Mouse (Mus musculus): ENCODE measurements around the gene Gpatch1.
"Not testable (repeated sequence)": the region's sequence is repeated elsewhere in the genome, so short reads cannot be mapped to it uniquely, and the experiment has no call there.

Gene Gpatch1

DNA sequence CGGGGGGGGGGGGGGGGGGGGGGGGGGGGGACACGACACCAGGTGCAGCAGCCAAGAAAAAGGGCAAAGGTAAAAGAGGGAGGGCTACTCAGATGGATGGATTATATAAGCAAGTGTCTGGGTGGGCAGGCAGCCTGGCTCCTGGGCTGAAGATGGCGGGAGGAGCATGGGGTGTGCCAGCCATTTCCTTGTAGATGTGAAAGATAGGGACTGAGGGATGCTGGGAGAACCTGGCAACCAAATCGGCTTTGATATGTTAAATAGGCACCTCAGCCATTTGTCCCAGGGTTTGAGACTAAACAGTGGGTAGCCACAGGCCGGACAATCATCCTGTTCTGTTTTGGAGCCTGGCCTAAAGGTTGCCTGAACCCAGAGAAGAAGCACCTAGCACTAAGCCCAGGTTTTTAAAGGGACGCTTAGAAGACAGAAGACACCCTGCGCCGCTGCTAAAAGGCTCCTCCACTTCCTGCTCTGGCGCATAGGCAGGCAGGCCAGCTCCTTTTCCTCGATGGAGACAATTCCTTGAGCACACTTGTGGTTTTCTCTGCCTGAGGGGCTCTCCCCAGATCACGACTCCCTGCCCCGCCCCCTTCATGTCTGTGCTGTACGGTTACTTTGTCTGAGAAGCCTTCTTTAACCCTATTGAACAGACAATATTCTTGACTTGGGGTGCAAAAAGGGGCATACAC lies 4.6 kb upstream of the Gpatch1 start:
- no peak for DNase-seq (ENCODE audit: low spot score in 2 of 2)

DNA sequence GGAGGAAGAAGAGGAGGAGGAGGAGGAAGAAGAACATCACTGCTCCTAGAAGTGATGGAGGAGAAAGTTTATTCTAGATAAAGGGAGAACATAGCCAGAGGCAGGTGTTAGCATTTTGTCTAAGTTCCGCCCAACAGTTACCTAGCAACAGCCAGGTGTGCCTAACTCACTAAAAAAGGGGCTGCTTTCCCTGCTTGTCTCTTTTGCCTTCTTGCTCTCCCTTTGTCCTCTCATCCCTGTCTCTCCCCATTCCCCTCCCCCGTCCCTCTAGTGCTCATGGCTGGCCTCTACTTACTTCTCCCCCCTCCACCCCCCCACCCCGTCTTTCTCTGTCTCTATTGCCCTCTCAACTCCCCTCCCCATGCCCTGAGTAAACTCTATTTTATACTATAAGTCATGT lies 3.9 kb upstream of the Gpatch1 start:
- DNase-seq (ENCODE audit: low spot score in 2 of 2) = no peak

DNA sequence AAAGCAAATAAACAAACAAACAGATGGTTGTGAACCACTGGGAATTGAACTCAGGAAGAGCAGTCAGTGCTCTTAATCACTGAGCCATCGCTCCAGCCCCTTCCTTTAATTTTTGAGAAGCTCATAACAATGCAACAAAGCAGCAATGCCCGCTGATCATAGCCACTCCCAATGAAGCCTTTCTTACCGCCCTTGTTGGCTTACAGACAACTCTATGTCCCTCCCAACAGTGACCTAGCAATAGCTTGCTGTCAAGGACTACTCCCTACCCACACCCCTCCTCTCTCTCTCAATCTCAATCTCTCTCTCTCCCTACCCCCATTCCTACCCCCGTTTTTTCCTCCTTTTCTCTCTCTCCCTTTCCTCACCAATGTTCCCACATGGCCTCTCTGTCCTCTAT lies 1.5 kb upstream of the Gpatch1 start:
- no peak for DNase-seq (ENCODE audit: low spot score in 2 of 2)

DNA sequence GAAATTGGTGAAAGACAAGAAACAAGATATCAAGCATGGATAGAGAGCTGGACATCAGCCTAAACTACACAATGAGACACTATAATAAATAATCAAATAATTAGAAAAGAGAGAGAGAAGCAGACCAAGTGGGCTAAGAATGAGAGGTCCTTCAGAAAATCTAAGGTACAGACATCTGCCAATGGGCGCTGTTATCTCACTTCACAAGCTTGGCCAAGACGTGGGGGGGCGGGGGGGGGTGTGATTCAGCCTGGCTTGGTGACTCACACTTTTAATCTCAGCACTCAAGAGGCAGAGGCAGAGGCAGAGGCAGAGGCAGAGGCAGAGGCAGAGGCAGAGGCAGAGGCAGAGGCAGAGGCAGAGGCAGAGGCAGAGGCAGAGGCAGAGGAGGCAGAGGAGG lies 981 bp upstream of the Gpatch1 start:
- not testable (repeated sequence) for DNase-seq (ENCODE audit: low spot score in 2 of 2)

DNA sequence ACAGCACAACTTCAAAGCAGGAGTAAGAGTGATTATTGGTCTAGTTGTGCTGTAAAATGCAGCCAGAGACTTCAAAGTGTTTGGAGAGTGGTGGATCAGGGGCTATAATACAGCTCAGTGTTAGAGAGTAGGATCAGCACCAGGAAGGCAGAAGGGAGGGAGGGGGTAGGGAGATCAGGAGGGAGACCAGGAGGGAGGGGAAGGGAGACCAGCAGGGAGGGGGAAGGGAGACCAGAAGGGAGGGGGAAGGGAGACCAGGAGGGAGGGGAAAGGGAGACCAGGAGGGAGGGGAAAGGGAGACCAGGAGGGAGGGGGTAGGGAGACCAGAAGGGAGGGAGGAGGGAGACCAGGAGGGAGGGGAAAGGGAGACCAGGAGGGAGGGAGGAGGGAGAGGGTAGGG lies 4.1 kb downstream of the Gpatch1 start:
- DNase-seq (ENCODE audit: low spot score in 2 of 2) = no peak

DNA sequence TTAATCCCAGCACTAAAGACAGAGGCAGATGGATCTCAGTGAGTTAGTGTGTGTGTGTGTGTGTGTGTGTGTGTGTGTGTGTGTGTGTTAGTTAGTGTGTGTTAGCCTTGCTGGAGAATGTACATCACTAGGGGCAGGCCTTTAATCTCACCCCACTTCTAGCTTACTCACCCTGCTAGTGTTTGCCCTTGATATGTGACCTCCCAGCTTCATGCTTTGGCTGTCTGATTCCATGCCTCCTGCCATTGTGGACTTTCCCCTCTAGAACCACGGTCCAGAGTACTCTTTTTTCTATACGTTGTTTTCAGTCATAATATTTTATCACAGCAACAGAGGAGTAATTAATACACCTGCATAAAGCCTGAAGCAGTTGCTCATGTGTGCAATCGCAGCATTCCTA lies 7.0 kb downstream of the Gpatch1 start:
- DNase-seq (ENCODE audit: low spot score in 2 of 2) = no peak

DNA sequence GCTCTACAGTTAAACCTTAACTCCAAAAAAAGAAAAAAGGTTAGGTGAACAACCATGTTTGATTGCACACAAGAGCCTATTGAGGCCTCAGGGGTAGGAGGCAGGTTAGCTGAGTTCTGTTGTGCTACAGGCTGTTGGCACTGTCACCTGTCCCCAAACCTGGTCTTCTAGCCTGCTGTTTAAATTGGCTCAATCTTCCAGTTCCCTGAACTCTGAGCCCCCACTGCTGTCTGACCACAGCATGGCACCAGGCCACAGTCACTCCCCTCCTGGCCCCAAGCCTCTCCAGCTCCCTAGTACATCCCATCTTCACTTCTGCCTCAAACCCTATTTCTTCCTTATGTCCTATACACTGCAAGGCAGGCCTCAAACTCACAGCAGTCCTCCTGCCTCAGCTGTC lies 17.4 kb downstream of the Gpatch1 start:
- no peak for DNase-seq (ENCODE audit: low spot score in 2 of 2)

DNA sequence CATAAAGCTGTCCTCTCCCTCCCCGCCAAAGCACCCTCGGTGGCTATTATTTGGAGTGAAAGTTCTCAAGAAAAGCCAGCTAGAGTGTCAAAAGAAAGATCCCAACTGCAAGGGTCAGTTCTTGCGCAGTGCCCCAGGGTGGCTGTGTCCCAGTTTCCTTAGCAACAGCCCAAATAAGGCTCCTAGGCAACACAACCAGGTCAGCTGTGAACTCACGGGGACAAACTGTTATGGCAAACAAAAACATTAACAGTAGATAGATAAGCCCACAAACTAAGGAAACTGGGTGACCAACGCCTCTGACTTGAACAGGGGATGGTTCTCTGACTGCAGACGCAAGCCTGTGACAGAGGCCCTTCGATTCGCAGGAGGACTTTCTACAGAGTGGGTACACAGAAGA lies 18.6 kb downstream of the Gpatch1 start:
- DNase-seq (ENCODE audit: low spot score in 2 of 2) = peak in 1 of 2 experiments; percentile 16

DNA sequence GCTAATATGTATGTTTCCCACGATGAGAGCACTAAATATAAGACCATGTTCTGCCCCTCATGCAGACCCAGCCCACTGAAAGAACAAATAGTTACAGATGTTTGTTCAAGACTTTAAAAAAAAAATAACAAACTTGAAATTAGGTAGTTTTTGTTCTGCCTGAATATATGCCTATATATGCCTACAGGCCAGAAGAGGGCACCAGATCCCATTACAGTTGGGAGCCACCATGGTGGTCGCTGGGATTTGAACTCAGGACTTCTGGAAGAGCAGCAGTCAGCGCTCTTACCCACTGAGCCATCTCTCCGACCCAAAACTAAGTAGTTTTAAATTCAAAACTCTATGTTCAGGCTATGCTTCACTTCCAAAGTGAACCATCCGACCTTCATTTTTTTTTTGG lies 20.4 kb downstream of the Gpatch1 start:
- DNase-seq (ENCODE audit: low spot score in 2 of 2) = no peak

DNA sequence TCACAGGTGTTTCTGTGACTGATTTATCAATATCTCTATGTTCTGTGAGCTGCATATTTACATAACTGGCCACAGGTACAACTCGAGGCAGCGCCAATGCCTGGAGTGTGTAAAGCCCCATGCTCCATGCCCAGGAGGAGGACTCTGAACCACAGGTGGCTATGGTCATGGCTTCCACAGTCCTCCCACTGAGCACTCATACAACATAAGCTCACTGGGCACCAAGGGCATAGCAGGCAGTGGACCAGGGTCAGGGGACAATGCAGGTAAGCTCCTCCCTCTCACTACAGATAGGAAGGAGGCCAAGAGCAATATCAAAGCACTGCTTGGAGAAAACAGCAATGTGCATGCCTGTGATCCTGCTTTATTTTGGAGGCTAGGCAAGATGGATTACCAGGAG lies 22.6 kb downstream of the Gpatch1 start:
- no peak for DNase-seq (ENCODE audit: low spot score in 2 of 2)

DNA sequence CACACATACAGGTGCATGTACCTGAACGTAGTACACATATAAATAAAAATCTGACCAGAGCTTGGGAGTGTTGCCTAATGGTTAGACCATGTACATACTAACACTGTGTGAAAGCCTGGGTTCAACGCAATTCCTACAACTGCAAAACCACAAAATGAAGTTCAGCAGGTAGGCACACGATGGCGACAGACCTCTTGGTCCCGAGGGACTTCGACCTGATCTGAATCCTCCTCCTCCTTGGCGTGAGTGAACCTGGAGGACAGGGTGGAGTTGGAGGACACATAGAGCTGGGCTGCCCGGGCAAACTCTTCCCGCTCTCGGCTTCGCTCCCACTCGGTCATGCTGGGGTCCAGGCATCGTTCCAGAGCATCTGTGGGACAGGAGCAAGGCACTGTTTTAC lies 24.8 kb downstream of the Gpatch1 start:
- DNase-seq (ENCODE audit: low spot score in 2 of 2) = no peak

DNA sequence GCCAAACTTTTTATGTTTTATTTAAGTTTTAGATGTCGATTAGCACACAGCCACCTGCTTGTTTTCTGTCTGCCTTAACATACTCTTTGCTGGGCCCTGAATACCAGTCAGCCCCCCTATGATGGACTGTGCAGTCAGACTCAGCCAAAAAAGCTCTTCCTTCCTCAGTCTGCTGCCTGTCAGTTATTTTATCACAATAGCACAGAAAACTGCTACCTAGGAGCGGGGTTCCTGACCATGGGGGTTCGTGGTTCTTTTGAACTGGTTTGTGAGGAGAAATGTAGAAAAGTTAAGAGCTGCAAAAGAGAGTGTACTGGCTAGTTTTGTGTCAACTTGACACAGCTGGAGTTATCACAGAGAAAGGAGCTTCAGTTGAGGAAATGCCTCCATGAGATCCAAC lies 39.3 kb downstream of the Gpatch1 start:
- no peak for DNase-seq (ENCODE audit: low spot score in 2 of 2)

DNA sequence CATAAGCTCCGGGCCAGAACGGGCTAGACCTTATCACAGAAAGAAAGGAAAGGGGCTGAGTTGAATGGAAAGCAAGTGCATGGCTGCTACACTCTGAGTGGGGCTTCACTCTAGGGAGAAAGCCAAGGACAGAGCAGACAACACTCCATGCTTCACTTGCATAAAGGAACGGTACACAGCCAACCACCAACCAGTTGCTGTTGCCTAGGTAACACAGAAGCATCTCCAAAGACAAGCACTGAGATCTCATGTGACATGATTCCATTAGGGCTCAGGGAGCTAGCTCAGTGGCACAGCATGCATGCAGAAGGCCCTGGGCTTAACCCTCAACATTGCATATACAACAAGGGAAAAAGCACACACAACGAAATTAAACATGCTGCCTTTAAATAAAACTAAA lies 40.8 kb downstream of the Gpatch1 start:
- no peak for DNase-seq (ENCODE audit: low spot score in 2 of 2)

DNA sequence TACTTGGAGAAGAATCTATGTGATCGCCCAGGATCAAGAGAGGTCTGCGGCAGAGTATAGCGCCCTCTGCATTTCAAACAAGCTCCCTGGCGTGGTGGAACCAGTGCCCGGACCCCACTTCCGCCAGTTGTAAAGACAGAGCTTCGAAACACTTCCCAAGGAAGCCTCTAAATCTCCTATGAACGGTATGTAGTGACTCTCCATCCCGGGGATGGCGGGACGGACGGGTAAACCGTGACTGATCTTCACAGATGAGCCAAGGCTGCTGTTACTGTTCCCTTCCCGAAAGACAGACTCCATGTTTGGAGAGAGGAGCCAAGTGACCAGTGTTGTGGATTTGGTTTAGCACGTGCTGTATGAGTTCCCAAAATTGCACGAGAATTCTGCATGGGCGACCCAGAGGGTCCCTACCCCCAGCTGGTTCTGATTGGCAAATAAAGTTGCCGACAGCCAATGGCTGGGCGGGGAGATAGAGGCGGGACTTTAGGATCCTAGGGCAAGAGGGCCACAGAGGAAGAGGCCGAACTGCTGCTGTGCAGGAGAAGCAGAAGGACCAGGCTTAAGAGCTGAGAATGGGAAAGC lies 48.7 kb downstream of the Gpatch1 start:
- DNase-seq (ENCODE audit: low spot score in 2 of 2) = peak; percentile 22 to 61

DNA sequence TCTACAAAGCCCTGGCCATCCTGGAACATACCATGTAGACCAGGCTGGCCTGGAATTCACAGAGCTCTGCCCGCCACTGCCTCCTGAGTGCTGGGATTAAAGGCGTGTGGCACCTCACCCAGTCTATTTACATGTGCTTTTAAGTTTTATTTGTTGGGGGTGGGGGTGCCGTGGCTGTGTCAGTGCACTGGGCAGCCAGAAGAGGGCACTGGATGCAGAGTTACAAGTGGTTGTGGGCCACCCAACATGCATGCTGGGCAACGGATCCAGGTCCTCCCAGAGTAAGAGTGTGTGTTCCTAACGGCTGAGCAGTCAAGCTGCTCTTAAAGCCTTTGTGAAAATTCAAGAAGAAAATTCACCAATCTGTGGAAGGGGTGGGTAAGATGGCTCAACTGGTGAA lies 50.4 kb downstream of the Gpatch1 start:
- no peak for DNase-seq (ENCODE audit: low spot score in 2 of 2)

DNA sequence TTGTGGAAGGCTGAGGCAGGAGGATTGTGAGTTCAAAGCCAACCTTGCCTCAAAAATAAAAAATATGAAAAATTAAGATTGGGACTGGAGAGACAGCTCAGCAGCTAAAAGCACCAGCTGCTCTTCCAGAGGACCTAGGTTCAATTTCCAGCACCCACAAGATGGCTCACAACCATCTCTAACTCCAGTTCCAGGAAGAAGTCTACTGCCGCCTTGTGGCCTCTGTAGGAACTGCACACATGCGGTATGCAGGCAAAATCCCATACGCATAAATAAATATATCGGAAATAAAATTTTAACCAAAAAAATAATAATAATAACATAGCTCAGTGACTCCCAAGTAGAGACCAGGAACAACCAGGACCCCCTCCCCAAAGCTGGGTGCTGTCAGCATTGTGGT lies 51.6 kb downstream of the Gpatch1 start:
- DNase-seq (ENCODE audit: low spot score in 2 of 2) = no peak

DNA sequence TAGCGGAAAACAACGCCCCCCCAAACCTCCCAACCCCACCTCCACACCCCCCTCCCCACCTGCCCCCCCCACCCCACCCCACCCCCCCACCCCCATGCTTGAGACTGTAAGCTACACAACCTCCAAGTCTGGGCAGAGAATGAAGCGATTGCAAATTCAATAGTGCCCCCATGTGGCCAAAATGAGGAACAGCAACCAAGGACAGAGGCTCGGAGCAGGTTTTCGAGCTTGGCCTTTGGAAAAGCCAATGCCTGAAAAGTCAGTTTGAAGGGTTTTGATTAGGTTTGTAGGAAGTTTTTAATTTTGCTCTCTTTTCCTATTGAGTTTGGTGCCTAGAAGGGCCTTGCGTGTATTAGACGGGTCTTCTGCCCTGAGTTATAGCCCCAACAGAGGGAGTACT lies 53.5 kb downstream of the Gpatch1 start:
- DNase-seq (ENCODE audit: low spot score in 2 of 2) = peak; percentile 25 to 28

DNA sequence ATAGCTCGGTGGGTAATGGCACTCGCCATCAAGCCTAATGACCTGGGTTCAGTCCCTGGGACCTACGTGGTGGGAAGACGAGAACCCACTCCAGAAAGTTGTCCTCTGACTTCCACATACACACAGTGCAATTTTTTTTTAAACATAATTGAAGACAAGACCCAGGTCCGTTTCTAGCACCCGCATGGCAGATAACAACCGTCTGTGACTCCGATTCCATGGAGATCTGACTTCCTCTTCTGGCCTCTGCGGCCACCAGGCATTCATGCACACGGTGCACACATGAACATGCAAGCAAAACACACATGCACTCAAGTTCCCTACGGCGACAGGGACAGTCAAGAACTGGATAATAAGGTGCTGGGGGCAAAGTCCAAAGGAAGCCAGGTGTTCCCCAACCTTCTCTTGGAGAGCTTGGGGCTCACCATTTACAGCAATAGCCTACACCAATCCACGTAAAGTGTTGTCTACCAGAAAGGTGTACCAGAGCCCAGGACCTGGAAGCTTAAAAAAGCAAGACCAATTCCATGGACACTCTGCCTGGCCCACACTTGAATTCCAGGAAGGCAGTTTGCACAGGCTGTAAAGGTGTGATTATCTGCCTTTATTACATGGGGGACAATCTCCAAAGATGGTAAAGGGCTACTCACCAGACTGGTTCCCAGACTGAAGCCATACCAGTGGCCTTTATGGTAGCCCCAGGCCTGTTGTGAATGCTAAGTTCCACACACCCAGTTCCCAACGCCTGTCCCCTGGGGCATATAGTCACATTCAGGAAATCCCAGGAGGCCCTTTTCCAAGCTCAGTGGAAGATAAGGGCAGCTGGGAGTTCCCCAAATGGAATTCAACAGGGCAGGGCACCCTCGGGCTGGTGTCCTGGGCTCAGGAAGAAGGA lies 54.4 kb downstream of the Gpatch1 start:
- no peak for DNase-seq (ENCODE audit: low spot score in 2 of 2)

DNA sequence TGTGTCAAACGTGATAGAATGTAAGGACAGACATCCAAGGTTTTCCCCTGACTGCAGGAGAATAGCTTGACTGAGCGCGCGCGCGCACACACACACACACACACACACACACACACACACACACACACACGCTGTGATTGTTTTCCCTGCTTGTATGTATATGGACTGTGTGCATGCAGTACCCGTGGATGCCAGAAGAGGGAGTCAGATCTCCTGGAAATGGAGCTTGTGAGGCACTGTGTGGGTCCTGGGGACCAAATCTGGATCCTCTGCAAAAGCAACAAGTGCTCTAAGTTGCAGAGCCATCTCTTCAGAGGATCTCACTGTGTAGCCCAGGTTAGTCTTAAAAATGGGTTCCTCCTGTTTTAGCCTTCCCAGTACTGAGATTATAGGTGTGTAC lies 58.9 kb downstream of the Gpatch1 start:
- no peak for DNase-seq (ENCODE audit: low spot score in 2 of 2)

DNA sequence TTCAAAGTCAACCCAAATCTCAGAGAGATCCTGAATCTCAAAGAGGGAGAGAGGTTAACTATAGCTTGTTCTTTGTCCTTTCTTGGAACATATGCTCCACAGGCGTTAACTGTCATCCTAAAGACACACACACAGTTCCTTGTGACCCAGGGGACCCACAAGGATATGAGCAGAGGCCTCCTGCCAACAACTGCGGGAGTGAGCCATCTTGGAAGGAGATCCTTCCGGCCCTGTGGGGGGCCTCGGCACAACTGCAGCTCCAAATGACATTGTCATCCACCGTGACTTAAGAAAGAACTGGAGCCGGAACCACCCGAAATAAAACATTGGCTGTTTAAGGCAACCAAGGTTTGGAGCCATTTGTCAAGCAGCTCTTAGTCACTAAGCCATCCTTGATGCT lies 59.9 kb downstream of the Gpatch1 start:
- DNase-seq (ENCODE audit: low spot score in 2 of 2) = no peak

DNA sequence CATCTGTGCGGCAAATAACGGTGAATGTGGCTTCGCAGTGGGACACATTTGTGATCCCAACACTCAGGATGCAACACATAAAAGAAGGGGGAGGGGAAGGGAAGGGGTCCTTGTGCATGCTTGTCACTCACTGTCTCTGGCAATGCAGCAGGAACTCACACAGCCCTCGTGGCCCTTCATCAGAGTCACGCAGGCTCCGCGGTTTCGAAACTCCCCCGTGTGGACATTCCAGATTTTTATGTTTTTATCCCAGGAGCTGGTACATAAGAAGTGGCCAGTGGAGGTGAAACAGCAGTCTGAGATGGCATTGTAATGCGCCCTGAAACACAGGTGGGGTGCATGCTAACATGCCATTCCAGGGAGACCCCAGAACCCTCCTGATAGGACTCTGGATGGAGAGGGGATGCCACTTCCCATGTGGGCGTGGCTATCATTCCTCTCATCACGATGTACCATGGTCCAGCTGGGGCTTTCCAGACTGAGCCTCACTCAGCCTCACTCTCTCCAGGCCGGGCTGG lies 66.1 kb downstream of the Gpatch1 start:
- peak in 1 of 2 experiments; percentile 23 for DNase-seq (ENCODE audit: low spot score in 2 of 2)

DNA sequence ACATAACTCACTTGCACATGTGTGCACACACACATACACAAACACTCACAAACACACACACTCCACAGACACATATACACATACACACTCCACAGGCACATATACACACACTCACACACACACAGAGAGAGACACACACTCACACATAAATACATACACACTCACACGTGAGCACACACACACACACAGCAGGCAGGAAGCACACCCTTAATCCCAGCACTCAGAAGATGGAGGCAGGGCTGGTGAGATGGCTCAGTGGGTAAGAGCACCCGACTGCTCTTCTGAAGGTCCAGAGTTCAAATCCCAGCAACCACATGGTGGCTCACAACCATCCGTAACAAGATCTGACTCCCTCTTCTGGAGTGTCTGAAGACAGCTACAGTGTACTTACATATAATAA lies 80.3 kb downstream of the Gpatch1 start:
- not testable (repeated sequence) for DNase-seq (ENCODE audit: low spot score in 2 of 2)

DNA sequence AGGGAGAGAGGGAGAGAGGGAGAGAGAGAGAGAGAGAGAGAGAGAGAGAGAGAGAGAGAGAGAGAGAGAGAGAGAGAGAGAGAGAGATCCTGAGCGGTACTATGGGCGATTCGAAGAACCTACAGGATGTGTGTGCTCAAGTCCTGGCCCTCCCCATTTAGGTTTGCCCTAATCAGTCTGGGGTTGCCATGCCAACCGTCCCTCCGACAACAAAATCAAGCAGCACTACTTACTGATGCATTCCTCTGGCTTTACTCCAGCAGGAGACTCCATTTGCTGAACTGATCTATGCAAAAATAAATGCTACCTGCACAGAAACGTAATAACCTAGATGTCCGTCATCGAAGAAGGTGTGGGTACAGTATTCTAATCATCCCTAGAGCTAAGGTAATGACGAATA lies 82.9 kb downstream of the Gpatch1 start:
- DNase-seq (ENCODE audit: low spot score in 2 of 2) = peak; percentile 29 to 55
